Mouse (Mus musculus): Measurements from ENCODE around the gene Nme1.
"Not testable (repeated sequence)": the region's sequence is repeated elsewhere in the genome, so short reads cannot be mapped to it uniquely, and the experiment has no call there.

Nme1 gene

DNA sequence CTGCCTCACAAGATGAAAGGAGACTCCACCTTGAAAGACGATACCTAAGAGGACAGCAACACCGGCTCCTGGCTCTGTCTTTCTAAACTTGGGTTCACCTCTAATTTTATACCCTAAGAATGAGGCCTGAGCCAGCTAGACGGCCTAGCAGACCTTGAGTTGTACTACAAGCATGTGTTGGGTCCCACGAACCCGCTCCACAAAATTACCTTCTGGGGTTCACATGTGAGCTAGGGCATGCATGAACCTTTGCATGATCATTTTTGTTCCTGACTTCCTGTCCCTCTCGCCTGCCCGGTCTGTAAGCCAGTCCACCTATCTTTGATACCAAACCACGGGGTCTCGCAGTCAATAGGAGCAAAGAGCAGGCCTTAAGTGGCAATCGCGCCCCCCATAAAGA lies 940 bp downstream of the Nme1 start:
- DNase-seq (ENCODE audit: extremely low read depth, low read depth, low spot score): no peak

DNA sequence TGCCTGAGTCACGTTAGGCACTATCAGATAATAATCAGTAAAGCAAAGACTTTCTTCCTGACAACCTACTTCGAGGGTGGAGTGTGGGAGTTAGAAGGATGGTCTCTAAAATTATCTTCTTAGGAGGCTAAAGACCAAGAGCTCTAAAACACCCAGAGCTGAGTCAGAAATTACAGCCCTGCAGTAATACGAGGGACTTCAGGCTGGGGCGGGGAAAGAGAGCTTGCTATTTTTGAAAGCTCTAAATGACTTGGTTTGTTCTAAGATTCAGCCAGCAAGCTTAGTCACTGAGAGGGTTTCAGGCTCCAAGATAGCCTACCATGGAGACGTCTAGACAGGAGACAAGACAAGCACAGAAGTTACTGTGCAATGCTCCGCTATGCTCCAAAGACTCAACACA lies 2.9 kb downstream of the Nme1 start:
- DNase-seq (ENCODE audit: extremely low read depth, low read depth, low spot score): no peak

DNA sequence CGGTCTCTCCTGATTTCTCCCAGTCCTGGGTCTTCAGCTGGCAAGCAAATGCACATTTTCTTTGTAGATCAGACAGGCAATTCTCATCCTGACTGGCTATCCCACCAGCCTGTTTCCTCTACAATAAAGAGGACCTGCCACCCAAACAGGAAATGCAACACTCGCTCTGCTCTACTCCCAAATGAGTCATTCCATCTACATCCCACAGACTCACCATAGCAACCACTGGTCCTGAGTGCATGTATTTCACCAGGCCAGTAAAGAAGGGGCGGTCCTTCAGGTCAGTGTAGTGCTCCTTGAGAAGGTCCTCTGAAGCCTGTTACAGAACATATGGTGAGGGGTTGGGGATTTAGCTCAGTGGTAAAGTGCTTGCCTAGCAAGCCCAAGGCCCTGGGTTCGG lies 5.3 kb downstream of the Nme1 start:
- DNase-seq (ENCODE audit: extremely low read depth, low read depth, low spot score): no peak

DNA sequence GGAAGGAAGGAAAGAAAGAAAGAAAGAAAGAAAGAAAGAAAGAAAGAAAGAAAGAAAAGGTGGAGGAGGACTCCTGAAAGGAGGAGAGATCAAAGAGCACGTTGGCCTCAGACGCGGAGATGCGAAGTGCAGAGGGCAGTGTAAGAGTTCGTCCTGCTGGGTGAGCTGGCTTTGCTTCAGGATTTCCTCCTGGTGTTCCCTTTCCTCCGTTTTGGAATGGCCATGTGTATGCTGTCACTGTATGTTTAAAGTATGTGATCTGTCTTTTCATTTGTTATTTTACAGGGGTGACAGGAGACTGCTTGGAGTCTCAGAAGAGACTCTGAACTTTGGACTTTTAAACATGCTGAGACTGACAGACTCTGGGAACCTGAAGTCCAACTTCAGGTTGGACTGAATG lies 6.8 kb downstream of the Nme1 start:
- no peak for DNase-seq (ENCODE audit: extremely low read depth, low read depth, low spot score)

DNA sequence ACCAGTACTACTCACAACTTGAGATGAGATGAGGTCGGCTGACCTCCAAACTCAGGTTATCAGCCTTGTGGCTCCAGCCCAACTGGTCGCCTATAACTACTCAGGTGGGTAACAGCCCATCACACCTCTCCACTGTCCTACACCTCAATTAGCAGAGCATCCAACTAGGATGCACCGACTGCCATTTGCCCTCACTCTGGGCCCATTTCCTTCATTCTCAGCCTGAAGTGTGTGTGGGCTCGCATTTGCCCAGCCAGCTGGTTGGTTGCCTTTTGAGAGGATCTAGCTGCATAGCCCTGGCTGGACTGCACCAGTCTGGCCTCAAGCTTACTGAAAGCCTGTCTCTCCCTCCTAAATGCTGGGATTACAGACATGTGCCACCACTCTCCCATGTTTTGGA lies 10.6 kb downstream of the Nme1 start:
- no peak for DNase-seq (ENCODE audit: extremely low read depth, low read depth, low spot score)

DNA sequence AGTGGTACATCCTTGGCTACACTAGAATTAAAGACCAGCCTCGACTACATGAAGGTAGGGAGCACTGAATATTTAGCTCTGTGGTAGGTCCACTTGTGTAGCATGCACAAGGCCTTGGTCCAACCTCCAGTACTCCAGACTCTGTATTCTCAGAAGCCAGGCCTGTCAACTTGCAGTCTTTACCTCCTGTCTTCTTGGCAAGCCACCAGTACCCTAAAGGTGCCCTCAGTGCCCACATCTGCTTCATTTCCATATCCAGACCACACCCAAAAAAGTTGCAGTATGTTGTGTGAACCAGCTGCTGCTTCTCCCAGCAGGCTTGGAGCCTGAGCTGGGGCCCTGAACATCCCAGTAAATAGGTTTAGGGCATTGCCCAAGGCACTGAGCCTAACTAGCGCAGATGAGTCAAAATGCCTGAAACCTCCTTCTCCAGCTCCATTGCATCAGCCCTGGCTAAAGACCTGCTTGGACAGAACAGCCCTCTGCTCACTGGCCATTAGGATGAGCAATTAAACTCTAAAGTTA lies 11.2 kb downstream of the Nme1 start:
- no peak for DNase-seq (ENCODE audit: extremely low read depth, low read depth, low spot score)

DNA sequence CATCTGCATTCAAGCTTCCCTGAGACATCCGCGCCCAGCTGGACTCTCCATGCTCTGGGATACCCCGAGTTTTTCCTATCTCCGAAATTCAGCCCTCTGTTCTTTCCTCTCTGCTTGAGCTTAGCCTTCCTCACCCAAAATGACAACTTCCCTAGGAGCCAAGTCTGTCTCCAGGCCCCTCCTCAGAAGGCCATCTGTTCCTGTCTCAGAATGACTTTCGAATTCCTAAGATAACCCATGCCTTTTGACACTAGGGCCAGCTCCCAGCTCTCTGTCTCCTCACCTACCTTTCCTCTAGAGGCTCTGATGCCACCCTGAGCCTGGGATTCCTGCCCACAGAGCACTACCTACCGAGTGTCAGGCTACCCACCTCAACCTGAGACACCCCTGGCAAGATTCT lies 12.2 kb downstream of the Nme1 start, which contains the start of gene Nme2:
TSS of gene Nme2 (minus strand) at position 101 of the 400 bp plus-strand sequence.
- DNase-seq (ENCODE audit: extremely low read depth, low read depth, low spot score): no peak

DNA sequence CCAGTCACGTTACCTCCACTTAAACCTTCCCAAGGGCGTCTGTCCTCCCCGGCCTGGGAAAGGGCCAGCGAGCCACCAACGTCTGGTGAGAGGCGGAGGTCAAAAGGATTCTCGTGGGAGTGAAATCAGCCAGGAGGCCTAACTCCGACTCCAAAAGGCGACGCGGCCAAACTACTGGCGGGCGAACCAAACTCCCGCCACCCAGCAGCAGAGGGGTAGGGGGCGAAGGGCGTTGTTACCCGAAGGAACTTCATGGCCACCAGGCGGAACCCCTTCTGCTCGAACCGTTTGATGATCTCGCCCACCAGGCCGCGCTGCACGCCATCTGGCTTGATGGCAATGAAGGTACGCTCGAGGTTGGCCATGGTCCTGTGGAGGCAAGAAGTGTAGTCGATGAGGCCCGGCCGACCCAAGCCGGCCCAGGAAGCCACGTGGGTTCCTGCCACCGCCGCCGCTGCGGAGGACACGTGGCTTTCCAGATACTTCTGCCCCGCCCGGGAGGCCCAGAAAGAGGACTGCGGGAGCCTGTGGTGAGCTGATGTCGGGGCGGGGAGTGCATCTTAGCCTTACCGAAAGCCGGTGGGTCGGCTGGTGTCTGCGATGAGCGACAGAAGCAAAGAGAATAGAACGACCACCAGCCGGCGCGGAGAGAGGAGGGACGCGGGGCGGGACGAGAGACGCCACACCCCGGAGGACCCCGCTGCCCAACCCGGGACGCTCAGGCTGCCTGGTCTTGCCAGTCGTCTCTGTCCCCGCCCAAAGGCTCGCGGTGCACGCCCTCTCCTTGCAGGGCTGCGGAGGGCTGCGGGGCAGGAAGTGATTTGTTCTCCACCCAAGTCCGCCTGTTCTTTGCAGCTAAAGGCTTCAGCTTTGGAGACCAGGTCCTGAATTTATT lies 12.8 kb downstream of the Nme1 start:
- no peak for DNase-seq (ENCODE audit: extremely low read depth, low read depth, low spot score)

DNA sequence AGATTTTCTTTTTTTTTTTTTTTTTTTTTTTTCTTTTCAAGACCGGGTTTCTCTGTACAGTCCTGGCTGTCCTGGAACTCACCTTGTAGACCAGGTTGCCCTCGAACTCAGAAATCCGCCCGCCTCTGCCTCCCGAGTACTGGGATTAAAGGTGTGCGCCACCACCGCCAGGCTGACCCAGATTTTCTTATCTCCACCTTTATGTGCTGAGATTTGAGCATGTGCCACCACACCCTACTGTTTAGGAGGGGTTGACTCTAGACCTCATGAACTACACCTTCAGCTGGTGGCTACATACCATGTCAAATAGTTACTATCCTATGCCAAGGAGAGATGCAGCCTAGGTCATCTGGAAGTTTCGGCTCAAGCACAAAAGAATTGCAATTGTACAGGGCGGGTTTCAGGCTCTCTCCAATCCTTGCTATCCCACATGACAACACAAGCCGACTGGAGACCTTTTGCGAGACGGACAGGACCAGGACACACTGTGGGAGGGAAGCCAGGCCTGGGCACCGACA lies 13.5 kb downstream of the Nme1 start:
- peak; percentile 55 for DNase-seq (ENCODE audit: extremely low read depth, low read depth, low spot score)

DNA sequence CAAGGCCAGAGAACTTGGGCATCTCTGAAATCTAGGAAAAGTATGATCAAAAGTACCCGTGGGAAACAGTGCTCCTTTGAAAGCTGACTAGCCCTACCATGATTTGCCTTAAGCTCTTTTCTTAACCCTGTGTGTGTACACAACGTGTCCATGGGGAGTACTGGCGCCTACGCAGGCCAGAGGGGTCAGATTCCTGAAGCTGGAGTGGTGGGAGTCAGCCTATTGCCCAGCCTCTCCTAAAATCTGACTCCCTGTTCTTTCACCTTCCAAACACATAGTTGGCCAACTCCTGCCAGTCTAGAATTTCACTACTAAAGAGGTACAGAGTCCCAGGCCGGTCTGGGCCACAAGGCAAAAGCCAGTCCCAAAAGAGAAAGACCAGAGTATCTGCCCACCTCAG lies 15.9 kb downstream of the Nme1 start:
- DNase-seq (ENCODE audit: extremely low read depth, low read depth, low spot score): no peak

DNA sequence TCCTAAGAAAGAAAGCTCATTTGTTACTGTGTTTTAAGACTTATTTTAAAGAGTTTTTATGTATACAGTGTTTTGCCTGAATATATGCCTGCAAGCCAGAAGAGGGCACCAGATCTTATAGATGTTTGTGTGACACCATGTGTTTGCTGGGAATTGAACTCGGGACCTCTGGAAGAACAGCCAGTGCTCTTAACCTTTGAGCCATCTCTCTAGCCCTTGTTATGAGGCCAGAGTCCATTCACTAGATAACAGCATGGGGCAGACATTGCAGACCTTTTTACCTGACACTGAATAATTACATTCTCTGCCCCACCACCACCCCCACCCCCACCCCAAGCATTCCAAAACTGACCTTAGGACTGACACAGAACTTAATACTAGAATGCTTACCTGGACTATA lies 18.3 kb downstream of the Nme1 start:
- no peak for DNase-seq (ENCODE audit: extremely low read depth, low read depth, low spot score)

DNA sequence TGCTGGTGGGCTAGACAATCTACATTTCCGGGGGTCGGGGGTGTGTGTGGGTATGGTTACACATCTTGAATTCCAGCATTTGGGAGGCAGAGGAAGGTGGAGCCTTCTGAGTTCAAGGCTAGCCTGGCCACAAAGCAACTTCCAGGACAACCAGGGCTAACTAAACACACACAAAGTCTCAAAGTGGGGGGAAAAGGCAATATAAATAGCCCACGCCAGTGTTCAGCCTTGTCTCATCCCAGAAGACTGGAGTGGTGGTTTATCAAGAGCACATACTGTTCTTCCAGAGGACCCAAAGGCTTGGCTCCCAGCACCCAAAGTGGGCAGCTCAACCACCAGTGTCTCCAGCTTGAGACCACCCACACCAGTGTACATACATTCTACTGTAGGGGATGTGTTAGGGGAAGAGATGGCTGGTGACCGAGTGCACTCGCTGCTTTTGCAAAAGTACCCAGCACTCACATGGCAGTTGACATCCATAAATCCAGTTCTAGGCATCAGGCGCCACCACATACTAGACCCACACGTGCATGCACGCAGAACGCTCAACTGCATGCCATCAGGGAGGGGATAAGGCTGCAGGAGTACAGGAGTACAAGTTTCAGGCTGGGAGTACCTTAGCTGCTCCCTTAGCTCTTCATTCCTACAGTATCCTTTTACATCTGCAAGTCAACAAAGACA lies 19.3 kb downstream of the Nme1 start:
- no peak for DNase-seq (ENCODE audit: extremely low read depth, low read depth, low spot score)

DNA sequence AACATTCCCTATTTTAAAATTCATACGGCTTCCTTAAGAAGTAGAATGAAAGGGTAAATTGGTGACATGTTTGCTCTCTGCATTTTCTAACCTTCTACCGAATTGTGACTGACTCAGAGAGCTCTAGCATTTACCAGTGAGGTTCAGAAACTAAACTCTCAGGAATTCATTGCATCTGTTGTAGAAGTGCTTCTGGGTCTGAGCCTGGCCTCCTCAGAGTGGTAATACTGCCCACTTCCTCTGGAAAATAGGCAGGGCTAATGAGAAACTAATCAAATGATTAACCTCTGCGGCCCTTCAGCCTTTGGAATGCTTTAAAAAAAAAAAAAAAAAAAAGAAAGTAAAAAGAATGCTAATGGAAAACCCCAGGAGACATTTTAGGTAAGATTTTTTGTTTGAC lies 23.3 kb downstream of the Nme1 start:
- DNase-seq (ENCODE audit: extremely low read depth, low read depth, low spot score): no peak

DNA sequence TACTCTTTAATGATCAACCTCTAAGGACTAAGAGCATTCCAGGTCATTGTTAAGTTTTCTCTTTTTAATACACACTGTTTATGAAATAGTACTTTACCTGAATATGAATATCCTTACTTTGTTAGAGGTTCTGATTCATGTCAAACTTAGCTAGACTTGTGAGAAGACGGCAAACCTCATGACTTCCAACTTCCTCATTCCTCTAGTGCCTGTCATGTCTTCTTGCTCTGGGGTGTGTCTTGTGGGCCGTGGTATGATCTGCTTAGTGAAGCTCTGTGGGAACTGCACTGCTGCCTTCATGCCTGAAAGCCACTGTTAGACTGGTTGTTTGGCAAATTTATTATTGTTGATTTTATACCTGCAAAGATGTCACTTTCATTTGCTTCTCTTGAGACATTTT lies 27.4 kb downstream of the Nme1 start:
- DNase-seq (ENCODE audit: extremely low read depth, low read depth, low spot score): no peak

DNA sequence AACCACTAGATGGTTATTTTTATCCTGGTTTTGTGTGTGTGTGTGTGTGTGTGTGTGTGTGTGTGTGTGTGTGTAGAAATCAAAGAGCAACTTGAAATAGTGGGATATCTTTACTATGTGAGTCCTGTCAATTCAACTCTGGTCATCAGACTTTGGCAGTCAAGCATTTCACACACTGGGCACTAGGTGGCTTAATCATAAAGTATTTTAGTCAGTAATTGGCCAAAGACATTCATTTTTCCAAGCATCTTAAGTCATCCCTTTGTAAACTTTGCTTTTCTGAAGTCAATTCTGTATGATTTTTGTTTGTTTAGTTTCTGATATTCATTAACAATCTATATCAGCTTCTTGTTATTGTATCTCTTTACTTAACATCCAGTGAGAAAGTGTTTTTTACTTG lies 39.2 kb downstream of the Nme1 start:
- no peak for DNase-seq (ENCODE audit: extremely low read depth, low read depth, low spot score)

DNA sequence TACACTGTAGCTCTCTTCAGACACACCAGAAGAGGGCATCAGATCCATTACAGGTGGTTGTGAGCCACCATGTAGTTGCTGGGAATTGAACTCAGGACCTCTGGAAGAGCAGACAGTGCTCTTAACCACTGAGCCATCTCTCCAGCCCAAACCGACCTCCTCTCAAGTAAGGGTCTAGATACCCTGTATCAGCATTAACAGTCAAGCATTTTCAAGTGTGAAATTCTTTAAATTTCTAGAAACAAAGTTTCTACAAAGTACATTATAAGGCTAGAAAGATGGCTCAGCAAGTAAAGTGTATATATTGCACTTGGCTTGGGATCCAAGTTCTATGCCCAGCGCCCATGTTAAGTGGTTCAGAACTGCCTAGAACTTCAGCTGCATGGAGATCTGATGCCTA lies 53.3 kb downstream of the Nme1 start:
- DNase-seq (ENCODE audit: extremely low read depth, low read depth, low spot score): not testable (repeated sequence)

DNA sequence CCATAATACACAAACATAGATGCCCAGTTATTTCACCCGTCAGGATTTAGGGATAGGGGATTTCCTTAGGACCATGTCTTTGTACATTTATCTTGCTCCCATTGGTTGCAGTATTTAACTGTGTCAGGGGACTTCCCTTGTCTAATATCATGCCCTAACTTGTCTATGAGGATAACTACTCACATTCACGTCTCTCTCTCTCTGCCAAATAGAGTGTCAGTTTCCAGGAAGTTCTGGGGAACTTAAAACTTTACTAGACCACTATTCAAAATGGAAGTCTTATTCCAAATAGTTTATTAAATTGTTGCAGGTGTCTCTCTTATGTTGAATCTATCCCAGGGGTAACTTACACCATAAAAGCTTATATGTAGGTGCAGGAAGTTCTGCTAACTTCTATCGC lies 56.7 kb downstream of the Nme1 start:
- DNase-seq (ENCODE audit: extremely low read depth, low read depth, low spot score): no peak

DNA sequence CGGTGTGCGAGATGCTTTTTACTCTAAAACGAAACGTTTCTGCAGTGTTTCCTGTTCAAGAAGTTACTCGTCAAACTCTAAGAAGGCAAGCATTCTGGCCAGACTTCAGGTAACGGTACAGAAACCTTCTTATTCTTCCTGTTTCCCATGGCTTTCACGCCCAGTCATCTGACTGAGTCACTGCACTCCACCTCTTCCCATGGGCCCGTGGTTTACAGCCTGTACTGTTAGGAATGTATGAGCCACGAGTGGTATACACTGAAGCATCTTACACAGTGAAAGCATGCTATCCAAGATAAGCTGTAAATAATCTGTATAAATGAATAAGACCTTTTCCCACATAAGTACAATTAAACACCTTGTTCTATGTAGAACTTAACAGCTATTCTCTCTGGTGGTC lies 59.5 kb downstream of the Nme1 start:
- DNase-seq (ENCODE audit: extremely low read depth, low read depth, low spot score): no peak

DNA sequence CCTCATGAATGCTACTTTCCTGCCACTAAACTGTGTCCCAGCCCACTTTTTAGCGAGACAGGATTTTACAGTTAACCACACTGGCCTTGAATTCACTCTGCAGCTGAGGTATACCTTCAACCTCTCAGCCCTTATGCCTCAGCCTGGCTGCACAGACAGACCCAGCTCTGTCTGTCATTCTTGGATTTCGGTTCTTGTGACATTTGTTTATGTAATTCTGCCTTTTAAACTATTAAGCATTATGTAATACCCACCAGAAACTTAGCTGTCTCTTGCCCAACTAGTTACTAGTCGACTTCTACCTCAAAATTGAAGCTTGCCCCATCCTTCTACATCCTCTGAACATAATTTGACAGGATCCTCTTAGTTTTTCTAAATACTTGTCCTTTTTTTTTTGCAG lies 60.5 kb downstream of the Nme1 start:
- DNase-seq (ENCODE audit: extremely low read depth, low read depth, low spot score): no peak
